Mouse (Mus musculus) urinary bladder, postnatal 14 days (tissue): Measurements from ENCODE around the gene Proser1.

Experiments
- DNase-seq: peaks from one replicate; pipeline ENCODE4 v3.0.0; 2021; ENCODE audit warnings: low spot score

Gene Proser1

GRCm38 (mm10) chr3:53463046-53463764 lies at the start of gene Proser1, which contains the start of gene Nhlrc3:
Gene Proser1 (plus strand): TSS chr3:53463666.
Gene Nhlrc3 (minus strand): TSS chr3:53463332.
- peak; percentile 96 for DNase-seq

- DNase-seq = no peak
These were observed 49.5 kb upstream of the Proser1 start for GRCm38 (mm10) chr3:53413959-53414358.

GRCm38 (mm10) chr3:53416036-53416506 lies 47.4 kb upstream of the Proser1 start:
- no peak for DNase-seq

- DNase-seq = no peak
These were observed 45.8 kb upstream of the Proser1 start for GRCm38 (mm10) chr3:53417701-53418100.

GRCm38 (mm10) chr3:53421656-53422055 lies 41.8 kb upstream of the Proser1 start:
- no peak for DNase-seq

- DNase-seq = no peak
These were observed 40.8 kb upstream of the Proser1 start for GRCm38 (mm10) chr3:53422691-53423090.

- DNase-seq = no peak
These were observed 39.9 kb upstream of the Proser1 start for GRCm38 (mm10) chr3:53423576-53423975.

GRCm38 (mm10) chr3:53434610-53435009 lies 28.9 kb upstream of the Proser1 start:
- no peak for DNase-seq

- DNase-seq = no peak
These were observed 26.9 kb upstream of the Proser1 start for GRCm38 (mm10) chr3:53436550-53436949.

GRCm38 (mm10) chr3:53445540-53445939 lies 17.9 kb upstream of the Proser1 start:
- no peak for DNase-seq

GRCm38 (mm10) chr3:53446801-53447200 lies 16.7 kb upstream of the Proser1 start:
- no peak for DNase-seq

GRCm38 (mm10) chr3:53448208-53448607 lies 15.3 kb upstream of the Proser1 start:
- no peak for DNase-seq

- peak; percentile 2 for DNase-seq
These were observed 12.8 kb upstream of the Proser1 start for GRCm38 (mm10) chr3:53450666-53451065.

- peak; percentile 81 for DNase-seq
These were observed 11.1 kb upstream of the Proser1 start for GRCm38 (mm10) chr3:53452351-53452750.

GRCm38 (mm10) chr3:53453346-53453745 lies 10.1 kb upstream of the Proser1 start:
- DNase-seq = no peak

GRCm38 (mm10) chr3:53454005-53454404 lies 9.5 kb upstream of the Proser1 start:
- DNase-seq = no peak

- no peak for DNase-seq
These were observed 8.9 kb upstream of the Proser1 start for GRCm38 (mm10) chr3:53454561-53454960.

- no peak for DNase-seq
These were observed 8.5 kb upstream of the Proser1 start for GRCm38 (mm10) chr3:53454984-53455383.

GRCm38 (mm10) chr3:53457750-53458149 lies 5.7 kb upstream of the Proser1 start:
- DNase-seq = no peak

- DNase-seq = no peak
These were observed 3.4 kb upstream of the Proser1 start for GRCm38 (mm10) chr3:53460106-53460505.

- DNase-seq = no peak
These were observed 793 bp upstream of the Proser1 start for GRCm38 (mm10) chr3:53462701-53463045.

GRCm38 (mm10) chr3:53463765-53464114 lies 274 bp downstream of the Proser1 start:
- DNase-seq = no peak

- no peak for DNase-seq
These were observed 756 bp downstream of the Proser1 start for GRCm38 (mm10) chr3:53464146-53464698.

GRCm38 (mm10) chr3:53465330-53465729 lies 1.9 kb downstream of the Proser1 start:
- DNase-seq = no peak
